Mouse (Mus musculus) limb, embryonic 11.5 days (tissue): ENCODE measurements around the gene Slc8a1. TPM values are rescaled to one million over a fixed set of nuclear protein-coding genes. Genes with fewer than 3 reads are reported as not detected.

ENCODE experiments used
- ATAC-seq: fragments of 200-750 bp; cut with Nextera tagmentation; 2 replicates; pipeline ENCODE4 v1.8.0; 2017; ENCODE audit warnings: low read depth; ENCODE audit not compliant: insufficient number of reproducible peaks, low FRiP score, low TSS enrichment
- DNase-seq: peaks from one replicate; pipeline ENCODE4 v3.0.0-alpha.2; 2015; ENCODE audit warnings: low spot score
- H3K27ac ChIP-seq: fragments of 300-500 bp; sonication (generic); replicated peaks from 2 replicates; pipeline ENCODE4 v1.5.1; 2014; ENCODE audit warnings: low read depth, mild to moderate bottlenecking, low read length
- H3K27me3 ChIP-seq: fragments of 300-500 bp; sonication (generic); 2 replicates; pipeline ENCODE4 v1.6.1; 2014; ENCODE audit warnings: mild to moderate bottlenecking, low read length, mixed read lengths; ENCODE audit not compliant: control insufficient read depth, insufficient read depth
- H3K36me3 ChIP-seq: fragments of 300-500 bp; sonication (generic); 2 replicates; pipeline ENCODE4 v1.6.1; 2014; ENCODE audit warnings: mild to moderate bottlenecking, low read length, moderate library complexity, mixed read lengths; ENCODE audit not compliant: control insufficient read depth, insufficient read depth
- H3K4me1 ChIP-seq: fragments of 300-500 bp; sonication (generic); 2 replicates; pipeline ENCODE4 v1.6.1; 2014; ENCODE audit warnings: low read length, mixed read lengths; ENCODE audit not compliant: control insufficient read depth, insufficient read depth
- H3K4me2 ChIP-seq: fragments of 300-500 bp; sonication (generic); 2 replicates; pipeline ENCODE4 v1.6.1; 2014; ENCODE audit warnings: low read depth, mild to moderate bottlenecking, moderate library complexity; ENCODE audit not compliant: severe bottlenecking
- H3K4me3 ChIP-seq: fragments of 300-500 bp; sonication (generic); 2 replicates; pipeline ENCODE4 v1.5.1; 2014; ENCODE audit warnings: low read depth, low read length
- H3K9ac ChIP-seq: fragments of 300-500 bp; sonication (generic); 2 replicates; pipeline ENCODE4 v1.6.1; 2014; ENCODE audit warnings: mild to moderate bottlenecking, low read length
- H3K9me3 ChIP-seq: fragments of 300-500 bp; sonication (generic); 2 replicates; pipeline ENCODE4 v1.6.1; 2016; ENCODE audit warnings: low read length; ENCODE audit not compliant: control insufficient read depth
- WGBS: fragments of 180-500 bp; shearing (Covaris S2); extraction: QIAGEN DNeasy Blood & Tissue Kit; methylation state at CpG from one replicate; pipeline ENCODE4 v1.1.7; 2014; 5-methylcytosine and 5-hydroxymethylcytosine counted together
- polyA plus RNA-seq: library from polyadenylated mRNA; unstranded; fragments of >200 nt; fragmentation: Nextera tagmentation; extraction: Ambion mirVana; gene quantifications from 2 replicates; pipeline ENCODE4 v1.2.1, GENCODE M21; 2014

Slc8a1 gene
- polyA plus RNA-seq, 1 experiment from 2014 or later: 5.2 TPM

GRCm38 (mm10) chr17:81383461-81383860, 354.7 kb downstream of the Slc8a1 start:
- no peaks in the 10 kb centered on the region for H3K4me1 ChIP-seq

GRCm38 (mm10) chr17:81378436-81378835, 359.7 kb downstream of the Slc8a1 start:
- Histone ChIP-seq H3K27ac (no peak overlapping the region), H3K36me3 (no peaks in the 10 kb centered on the region), H3K4me3 (no peak overlapping the region), H3K9me3 (no peaks in the 10 kb centered on the region), H3K9ac (no peak overlapping the region), H3K4me2 (no peak overlapping the region), H3K27me3 (no peaks in the 10 kb centered on the region), H3K4me1 (no peaks in the 10 kb centered on the region)
- ATAC-seq (no peak), DNase-seq (no peak)
- WGBS: 93% methylated on average over 7 of the region's 7 CpGs

More at GRCm38 (mm10) chr17:81383461-81383860, 354.7 kb downstream of the Slc8a1 start:
- no peak overlapping the region for H3K4me3 ChIP-seq
- H3K36me3 ChIP-seq: no peaks in the 10 kb centered on the region
- H3K9me3 ChIP-seq: no peaks in the 10 kb centered on the region
- no peaks in the 10 kb centered on the region for H3K27me3 ChIP-seq
- DNase-seq (no peak), ATAC-seq (no peak)
- no peak overlapping the region for H3K27ac ChIP-seq
- H3K9ac ChIP-seq: no peak overlapping the region
- WGBS: 91% methylated on average over 4 of the region's 4 CpGs
- H3K4me2 ChIP-seq: no peak overlapping the region

- DNase-seq: no peak
- ATAC-seq: no peak
- H3K27me3 ChIP-seq: no peaks in the 10 kb centered on the region
- no peaks in the 10 kb centered on the region for H3K9me3 ChIP-seq
- H3K9ac ChIP-seq: no peak overlapping the region
- H3K27ac ChIP-seq: no peak overlapping the region
- WGBS: 52% methylated on average over 5 of the region's 5 CpGs
- no peaks in the 10 kb centered on the region for H3K36me3 ChIP-seq
- no peak overlapping the region for H3K4me3 ChIP-seq
- no peak overlapping the region for H3K4me2 ChIP-seq
- no peaks in the 10 kb centered on the region for H3K4me1 ChIP-seq
These were observed 360.3 kb downstream of the Slc8a1 start for GRCm38 (mm10) chr17:81377757-81378299.

GRCm38 (mm10) chr17:81377195-81377594, 361.0 kb downstream of the Slc8a1 start:
- WGBS: 47% methylated on average over 1 of the region's 1 CpGs
- DNase-seq (no peak), ATAC-seq (no peak)
- Histone ChIP-seq H3K4me2 (no peak overlapping the region), H3K4me3 (no peak overlapping the region), H3K9ac (no peak overlapping the region), H3K9me3 (no peaks in the 10 kb centered on the region), H3K36me3 (no peaks in the 10 kb centered on the region), H3K27ac (no peak overlapping the region), H3K27me3 (no peaks in the 10 kb centered on the region), H3K4me1 (no peaks in the 10 kb centered on the region)

- ATAC-seq: no peak
- Histone ChIP-seq H3K9ac (no peak overlapping the region), H3K9me3 (no peaks in the 10 kb centered on the region), H3K4me3 (no peak overlapping the region), H3K4me2 (no peak overlapping the region), H3K27ac (no peak overlapping the region), H3K36me3 (no peaks in the 10 kb centered on the region), H3K4me1 (no peaks in the 10 kb centered on the region), H3K27me3 (no peaks in the 10 kb centered on the region)
- no peak for DNase-seq
- 87% methylated on average over 6 of the region's 6 CpGs for WGBS
These were observed 362.3 kb downstream of the Slc8a1 start for GRCm38 (mm10) chr17:81375901-81376300.

GRCm38 (mm10) chr17:81369036-81369435, 369.1 kb downstream of the Slc8a1 start:
- Histone ChIP-seq H3K9ac (no peak overlapping the region), H3K4me1 (no peaks in the 10 kb centered on the region), H3K9me3 (no peaks in the 10 kb centered on the region), H3K4me2 (no peak overlapping the region), H3K36me3 (no peaks in the 10 kb centered on the region), H3K27ac (no peak overlapping the region), H3K27me3 (no peaks in the 10 kb centered on the region), H3K4me3 (no peak overlapping the region)
- ATAC-seq (no peak), DNase-seq (no peak)
- WGBS: 88% methylated on average over 2 of the region's 2 CpGs

- ATAC-seq: no peak
- 89% methylated on average over 2 of the region's 2 CpGs for WGBS
These were observed 369.7 kb downstream of the Slc8a1 start for GRCm38 (mm10) chr17:81368503-81368902.

GRCm38 (mm10) chr17:81363368-81363767, 374.8 kb downstream of the Slc8a1 start:
- Histone ChIP-seq H3K4me3 (no peak overlapping the region), H3K27ac (no peak overlapping the region), H3K9ac (no peak overlapping the region), H3K27me3 (no peaks in the 10 kb centered on the region), H3K9me3 (no peaks in the 10 kb centered on the region), H3K4me1 (no peaks in the 10 kb centered on the region), H3K4me2 (no peak overlapping the region), H3K36me3 (no peaks in the 10 kb centered on the region)
- WGBS: 97% methylated on average over 2 of the region's 2 CpGs
- DNase-seq: no peak
- no peak for ATAC-seq

More at GRCm38 (mm10) chr17:81368503-81368902, 369.7 kb downstream of the Slc8a1 start:
- no peaks in the 10 kb centered on the region for H3K36me3 ChIP-seq
- no peaks in the 10 kb centered on the region for H3K27me3 ChIP-seq
- DNase-seq: no peak
- H3K27ac ChIP-seq: no peak overlapping the region
- no peaks in the 10 kb centered on the region for H3K4me1 ChIP-seq
- no peaks in the 10 kb centered on the region for H3K9me3 ChIP-seq
- H3K4me2 ChIP-seq: no peak overlapping the region
- H3K4me3 ChIP-seq: no peak overlapping the region
- no peak overlapping the region for H3K9ac ChIP-seq

- Histone ChIP-seq H3K4me3 (no peak overlapping the region), H3K9me3 (no peaks in the 10 kb centered on the region; the same call in 1 of the 2 replicates), H3K4me1 (no peaks in the 10 kb centered on the region), H3K4me2 (no peak overlapping the region), H3K9ac (no peak overlapping the region), H3K27ac (no peak overlapping the region), H3K27me3 (no peaks in the 10 kb centered on the region), H3K36me3 (no peaks in the 10 kb centered on the region)
- WGBS: 90% methylated on average over 2 of the region's 2 CpGs
- no peak for ATAC-seq
- DNase-seq: no peak
These were observed 377.6 kb downstream of the Slc8a1 start for GRCm38 (mm10) chr17:81360571-81360970.
